Mouse (Mus musculus): ENCODE results near the gene Mterf4. TPM values are rescaled to one million over a fixed set of nuclear protein-coding genes. Genes with fewer than 3 reads are reported as not detected.
"Not testable (repeated sequence)": the region's sequence is repeated elsewhere in the genome, so short reads cannot be mapped to it uniquely, and the experiment has no call there.

Mterf4 gene
- polyA plus RNA-seq, 1 experiment from 2014 or later, result 29.8 TPM

GRCm38 (mm10) chr1:93300578-93300977, 5.1 kb downstream of the Mterf4 start:
- Histone ChIP-seq H3K9me3 (ENCODE audit: control insufficient read depth, low read length) (no peaks in the 10 kb centered on the region), H3K36me3 (replicated peaks; ENCODE audit: control insufficient read depth, insufficient read depth) (peaks cover 83% of the 10 kb centered on the region), H3K4me2 (replicated peaks) (no peak overlapping the region), H3K27me3 (ENCODE audit: control insufficient read depth, insufficient read depth, low read length) (no peaks in the 10 kb centered on the region), H3K9ac (no peak overlapping the region), H3K4me1 (replicated peaks; ENCODE audit: control insufficient read depth, insufficient read depth, low read length) (peaks cover 10% of the 10 kb centered on the region), H3K27ac (no peak overlapping the region), H3K4me3 (replicated peaks; ENCODE audit: low read length) (no peak overlapping the region)
- DNase-seq (ENCODE audit: low spot score), result no peak
- 84% methylated on average over 3 of the region's 3 CpGs for WGBS
- ATAC-seq (ENCODE audit: low FRiP score), result no peak

- no peak overlapping the region for H3K4me2 ChIP-seq (replicated peaks)
- H3K27me3 ChIP-seq (ENCODE audit: control insufficient read depth, insufficient read depth, low read length), result no peaks in the 10 kb centered on the region
- H3K4me1 ChIP-seq (replicated peaks; ENCODE audit: control insufficient read depth, insufficient read depth, low read length), result peaks cover 6% of the 10 kb centered on the region; the same call in 1 of the 2 replicates
- peaks cover 86% of the 10 kb centered on the region for H3K36me3 ChIP-seq (replicated peaks; ENCODE audit: control insufficient read depth, insufficient read depth)
- DNase-seq (ENCODE audit: low spot score) (no peak), ATAC-seq (ENCODE audit: low FRiP score) (no peak)
- H3K9me3 ChIP-seq (ENCODE audit: control insufficient read depth, low read length), result no peaks in the 10 kb centered on the region
- H3K27ac ChIP-seq, result no peak overlapping the region
- no peak overlapping the region for H3K4me3 ChIP-seq (replicated peaks; ENCODE audit: low read length)
- WGBS, result 93% methylated on average over 4 of the region's 4 CpGs
- no peak overlapping the region for H3K9ac ChIP-seq
These were observed 5.9 kb downstream of the Mterf4 start for GRCm38 (mm10) chr1:93299791-93300190.

DNA sequence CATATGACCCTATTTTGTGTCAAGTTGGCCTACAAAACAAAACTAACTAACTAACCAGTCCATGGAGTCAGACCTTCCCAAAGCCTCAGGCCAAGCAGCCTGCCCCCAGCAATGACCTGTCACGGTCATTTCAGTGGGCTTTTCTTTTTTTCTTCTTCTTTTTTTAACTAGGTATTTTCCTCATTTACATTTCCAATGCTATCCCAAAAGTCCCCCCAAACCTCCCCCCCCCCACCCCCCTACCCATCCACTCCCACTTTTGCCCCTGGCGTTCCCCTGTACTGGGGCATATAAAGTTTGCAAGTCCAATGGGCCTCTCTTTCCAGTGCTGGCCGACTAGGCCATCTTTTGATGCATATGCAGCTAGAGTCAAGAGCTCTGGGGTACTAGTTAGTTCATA, 11.2 kb downstream of the Mterf4 start:
- H3K27me3 ChIP-seq (ENCODE audit: control insufficient read depth, insufficient read depth, low read length); ATAC-seq (ENCODE audit: low FRiP score); H3K9me3 ChIP-seq (ENCODE audit: control insufficient read depth, low read length); H3K27ac ChIP-seq; DNase-seq (ENCODE audit: low spot score); H3K4me3 ChIP-seq (replicated peaks; ENCODE audit: low read length); H3K4me2 ChIP-seq (replicated peaks); H3K9ac ChIP-seq; H3K4me1 ChIP-seq (replicated peaks; ENCODE audit: control insufficient read depth, insufficient read depth, low read length): not testable (repeated sequence)
- WGBS, result 77% methylated on average over 3 of the region's 3 CpGs
- peaks cover 43% of the 10 kb centered on the region for H3K36me3 ChIP-seq (replicated peaks; ENCODE audit: control insufficient read depth, insufficient read depth)

DNA sequence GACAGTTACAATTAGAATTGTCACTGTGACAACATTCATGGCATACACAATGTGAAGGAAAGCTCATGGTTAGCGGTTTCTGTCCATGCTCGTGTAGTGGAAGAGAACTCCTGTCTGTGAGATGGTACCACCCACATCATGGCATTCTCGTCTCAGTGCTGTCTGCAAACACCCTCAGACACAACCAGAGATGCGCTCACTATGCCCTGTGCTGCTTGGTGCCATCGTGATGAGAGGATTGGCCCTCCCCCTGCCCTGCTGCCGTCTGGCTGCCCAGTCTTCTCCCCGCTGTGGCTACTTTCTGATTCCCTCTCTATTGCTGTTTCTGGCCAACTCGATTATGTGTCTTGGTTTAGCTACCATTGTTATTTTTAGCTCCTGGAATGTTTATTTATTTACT, 13.7 kb downstream of the Mterf4 start:
- Histone ChIP-seq H3K36me3 (replicated peaks; ENCODE audit: control insufficient read depth, insufficient read depth) (peaks cover 21% of the 10 kb centered on the region), H3K4me1 (replicated peaks; ENCODE audit: control insufficient read depth, insufficient read depth, low read length) (no peaks in the 10 kb centered on the region), H3K27ac (no peak overlapping the region), H3K27me3 (ENCODE audit: control insufficient read depth, insufficient read depth, low read length) (no peaks in the 10 kb centered on the region), H3K9me3 (ENCODE audit: control insufficient read depth, low read length) (no peaks in the 10 kb centered on the region), H3K4me3 (replicated peaks; ENCODE audit: low read length) (no peak overlapping the region), H3K4me2 (replicated peaks) (no peak overlapping the region), H3K9ac (no peak overlapping the region)
- ATAC-seq (ENCODE audit: low FRiP score) (no peak), DNase-seq (ENCODE audit: low spot score) (no peak)
- WGBS, result 80% methylated on average over 8 of the region's 8 CpGs

DNA sequence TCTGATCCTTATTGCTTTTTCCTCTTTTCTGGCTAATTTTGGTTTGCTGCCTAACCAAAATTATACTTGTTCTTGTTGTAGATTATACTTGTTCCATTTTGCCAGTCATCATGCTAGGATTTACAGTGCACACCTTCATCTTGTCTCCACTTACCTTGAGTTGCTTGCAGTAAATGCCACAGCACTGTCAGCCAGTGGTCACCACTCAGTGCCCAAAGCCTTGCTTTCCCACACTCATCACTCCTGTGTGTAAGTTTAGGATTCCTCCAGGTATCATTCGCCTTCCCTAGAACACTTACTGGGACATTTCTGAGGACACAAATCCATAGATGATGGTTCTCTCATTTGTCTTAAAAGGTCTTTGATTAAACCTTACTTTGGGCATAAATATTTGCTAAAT, 14.1 kb downstream of the Mterf4 start:
- no peak for DNase-seq (ENCODE audit: low spot score)
- no peak overlapping the region for H3K4me3 ChIP-seq (replicated peaks; ENCODE audit: low read length)
- no peaks in the 10 kb centered on the region for H3K4me1 ChIP-seq (replicated peaks; ENCODE audit: control insufficient read depth, insufficient read depth, low read length)
- H3K4me2 ChIP-seq (replicated peaks), result no peak overlapping the region
- no peaks in the 10 kb centered on the region for H3K9me3 ChIP-seq (ENCODE audit: control insufficient read depth, low read length)
- H3K9ac ChIP-seq, result no peak overlapping the region
- H3K36me3 ChIP-seq (replicated peaks; ENCODE audit: control insufficient read depth, insufficient read depth), result peaks cover 17% of the 10 kb centered on the region
- ATAC-seq (ENCODE audit: low FRiP score), result no peak
- no peaks in the 10 kb centered on the region for H3K27me3 ChIP-seq (ENCODE audit: control insufficient read depth, insufficient read depth, low read length)
- no peak overlapping the region for H3K27ac ChIP-seq
- WGBS, result 100% methylated on average over 1 of the region's 1 CpGs

- ATAC-seq (ENCODE audit: low FRiP score) (no peak), DNase-seq (ENCODE audit: low spot score) (no peak)
- peaks cover 11% of the 10 kb centered on the region for H3K36me3 ChIP-seq (replicated peaks; ENCODE audit: control insufficient read depth, insufficient read depth)
- H3K27me3 ChIP-seq (ENCODE audit: control insufficient read depth, insufficient read depth, low read length), result no peaks in the 10 kb centered on the region
- H3K9ac ChIP-seq, result no peak overlapping the region
- no peak overlapping the region for H3K4me3 ChIP-seq (replicated peaks; ENCODE audit: low read length)
- H3K4me2 ChIP-seq (replicated peaks), result no peak overlapping the region
- no peak overlapping the region for H3K27ac ChIP-seq
- 87% methylated on average over 4 of the region's 4 CpGs for WGBS
- H3K9me3 ChIP-seq (ENCODE audit: control insufficient read depth, low read length), result no peaks in the 10 kb centered on the region
- no peaks in the 10 kb centered on the region for H3K4me1 ChIP-seq (replicated peaks; ENCODE audit: control insufficient read depth, insufficient read depth, low read length)
These were observed 14.8 kb downstream of the Mterf4 start for GRCm38 (mm10) chr1:93290956-93291355.

DNA sequence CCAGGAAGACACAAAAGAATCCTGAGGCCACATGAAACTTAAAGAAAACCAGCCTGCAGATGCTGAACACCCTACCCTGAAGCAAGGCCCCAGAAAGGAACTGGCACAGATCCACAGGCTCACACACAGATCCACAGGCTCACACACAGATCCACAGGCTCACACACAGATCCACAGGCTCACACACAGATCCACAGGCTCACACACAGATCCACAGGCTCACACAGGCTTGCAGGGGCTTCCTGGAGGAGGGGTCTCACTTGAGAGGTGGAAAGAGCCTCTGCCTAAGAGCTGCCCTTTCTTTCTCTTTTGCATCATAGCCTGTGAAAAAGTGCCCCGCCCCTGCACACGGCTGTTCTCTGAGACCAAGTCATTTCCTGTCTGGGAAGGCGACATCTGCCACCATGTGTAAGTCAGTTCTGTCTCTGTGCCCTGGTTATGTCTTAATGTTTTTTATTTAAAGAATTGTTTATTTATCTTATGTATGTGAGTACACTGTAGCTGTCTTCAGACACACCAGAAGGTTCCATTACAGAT, 16.0 kb downstream of the Mterf4 start:
- Histone ChIP-seq H3K27me3 (ENCODE audit: control insufficient read depth, insufficient read depth, low read length) (no peaks in the 10 kb centered on the region), H3K9ac (no peak overlapping the region), H3K9me3 (ENCODE audit: control insufficient read depth, low read length) (no peaks in the 10 kb centered on the region), H3K36me3 (replicated peaks; ENCODE audit: control insufficient read depth, insufficient read depth) (0 out of 2 replicates have a peak, but pooled peaks cover 4% of the 10 kb centered on the region), H3K4me2 (replicated peaks) (no peak overlapping the region), H3K4me3 (replicated peaks; ENCODE audit: low read length) (no peak overlapping the region), H3K4me1 (replicated peaks; ENCODE audit: control insufficient read depth, insufficient read depth, low read length) (no peaks in the 10 kb centered on the region), H3K27ac (no peak overlapping the region)
- no peak for DNase-seq (ENCODE audit: low spot score)
- WGBS, result 71% methylated on average over 3 of the region's 3 CpGs
- no peak for ATAC-seq (ENCODE audit: low FRiP score)

GRCm38 (mm10) chr1:93277041-93277440, 28.7 kb downstream of the Mterf4 start:
- H3K4me2 ChIP-seq (replicated peaks), result no peak overlapping the region
- no peaks in the 10 kb centered on the region for H3K36me3 ChIP-seq (replicated peaks; ENCODE audit: control insufficient read depth, insufficient read depth)
- H3K9ac ChIP-seq, result no peak overlapping the region
- H3K4me1 ChIP-seq (replicated peaks; ENCODE audit: control insufficient read depth, insufficient read depth, low read length), result no peaks in the 10 kb centered on the region
- no peaks in the 10 kb centered on the region for H3K27me3 ChIP-seq (ENCODE audit: control insufficient read depth, insufficient read depth, low read length)
- H3K27ac ChIP-seq, result no peak overlapping the region
- H3K4me3 ChIP-seq (replicated peaks; ENCODE audit: low read length), result no peak overlapping the region
- DNase-seq (ENCODE audit: low spot score) (no peak), ATAC-seq (ENCODE audit: low FRiP score) (no peak)
- no peaks in the 10 kb centered on the region for H3K9me3 ChIP-seq (ENCODE audit: control insufficient read depth, low read length)
- 85% methylated on average over 7 of the region's 7 CpGs for WGBS

GRCm38 (mm10) chr1:93275561-93275960, 30.2 kb downstream of the Mterf4 start:
- no peak overlapping the region for H3K4me2 ChIP-seq (replicated peaks)
- no peak overlapping the region for H3K4me3 ChIP-seq (replicated peaks; ENCODE audit: low read length)
- no peaks in the 10 kb centered on the region for H3K4me1 ChIP-seq (replicated peaks; ENCODE audit: control insufficient read depth, insufficient read depth, low read length)
- no peak overlapping the region for H3K27ac ChIP-seq
- H3K9ac ChIP-seq, result no peak overlapping the region
- H3K36me3 ChIP-seq (replicated peaks; ENCODE audit: control insufficient read depth, insufficient read depth), result no peaks in the 10 kb centered on the region
- no peaks in the 10 kb centered on the region for H3K9me3 ChIP-seq (ENCODE audit: control insufficient read depth, low read length)
- 79% methylated on average over 6 of the region's 6 CpGs for WGBS
- H3K27me3 ChIP-seq (ENCODE audit: control insufficient read depth, insufficient read depth, low read length), result no peaks in the 10 kb centered on the region
- DNase-seq (ENCODE audit: low spot score) (no peak), ATAC-seq (ENCODE audit: low FRiP score) (no peak)

- no peak overlapping the region for H3K27ac ChIP-seq
- WGBS, result 3% methylated on average over 16 of the region's 16 CpGs
- H3K36me3 ChIP-seq (replicated peaks; ENCODE audit: control insufficient read depth, insufficient read depth), result no peaks in the 10 kb centered on the region
- DNase-seq (ENCODE audit: low spot score) (peak; percentile 37), ATAC-seq (ENCODE audit: low FRiP score) (no peak)
- peak overlapping the region; percentile 41; the same call in 1 of the 2 replicates for H3K9ac ChIP-seq
- no peaks in the 10 kb centered on the region for H3K9me3 ChIP-seq (ENCODE audit: control insufficient read depth, low read length)
- H3K4me3 ChIP-seq (replicated peaks; ENCODE audit: low read length), result peak overlapping the region; percentile 20
- H3K27me3 ChIP-seq (ENCODE audit: control insufficient read depth, insufficient read depth, low read length), result no peaks in the 10 kb centered on the region
- H3K4me1 ChIP-seq (replicated peaks; ENCODE audit: control insufficient read depth, insufficient read depth, low read length), result no peaks in the 10 kb centered on the region; the same call in 1 of the 2 replicates
- H3K4me2 ChIP-seq (replicated peaks), result peak overlapping the region; percentile 45
These were observed 33.3 kb downstream of the Mterf4 start for GRCm38 (mm10) chr1:93272409-93272821.
